Mouse (Mus musculus) MEL (cell line): ENCODE results near the gene Apobec3. TPM values are rescaled to one million over a fixed set of nuclear protein-coding genes. Genes with fewer than 3 reads are reported as not detected.

Experiments used
- DNase-seq: peaks from one replicate; pipeline ENCODE4 v3.0.0; 2011; ENCODE audit warnings: low read depth, low spot score
- H3K27ac ChIP-seq: 2 replicates; pipeline ENCODE4 v1.5.1; 2012; ENCODE audit warnings: low read depth, mild to moderate bottlenecking, control low read depth, low read length, moderate library complexity; ENCODE audit not compliant: control insufficient read depth
- H3K27me3 ChIP-seq, 2 experiments: fragments of 150-350 bp in 1 of 2; sonication (generic) in 1 of 2; 2 replicates each; pipeline ENCODE4 v1.6.1; 2012; ENCODE audit warnings: low read length in 2 of 2, mild to moderate bottlenecking in 2 of 2, improper control_type of control experiment in 1 of 2, moderate library complexity in 1 of 2; ENCODE audit not compliant: insufficient read depth in 2 of 2, control insufficient read depth in 1 of 2
- H3K36me3 ChIP-seq, 2 experiments: 2 replicates each; pipeline ENCODE4 v1.6.1; 2012 to 2014; ENCODE audit warnings: low read length in 2 of 2, improper control_type of control experiment in 1 of 2, inconsistent platforms in 1 of 2, mild to moderate bottlenecking in 1 of 2; ENCODE audit not compliant: insufficient read depth in 2 of 2, control insufficient read depth in 1 of 2
- H3K4me1 ChIP-seq, 2 experiments: fragments of 150-350 bp in 1 of 2; sonication (generic) in 1 of 2; 2 replicates each; pipeline ENCODE4 v1.6.1; 2012; ENCODE audit warnings: low read length in 2 of 2, improper control_type of control experiment in 1 of 2, mild to moderate bottlenecking in 1 of 2; ENCODE audit not compliant: insufficient read depth in 2 of 2, control insufficient read depth in 1 of 2
- H3K4me3 ChIP-seq, 2 experiments: fragments of 150-350 bp in 1 of 2; sonication (generic) in 1 of 2; 2 replicates each; pipeline ENCODE4 v1.5.1; 2012; ENCODE audit warnings: low read depth in 2 of 2, low read length in 2 of 2, mild to moderate bottlenecking in 2 of 2, moderate library complexity in 2 of 2, control low read depth in 1 of 2, improper control_type of control experiment in 1 of 2; ENCODE audit not compliant: control insufficient read depth in 1 of 2, insufficient read depth in 1 of 2
- H3K79me2 ChIP-seq: 2 replicates; pipeline ENCODE4 v1.6.1; 2012; ENCODE audit warnings: mild to moderate bottlenecking, low read length, moderate library complexity; ENCODE audit not compliant: control insufficient read depth, poor library complexity, insufficient read depth
- H3K9ac ChIP-seq: 2 replicates; pipeline ENCODE4 v1.6.1; 2012; ENCODE audit warnings: low read depth, mild to moderate bottlenecking, control low read depth, low read length, moderate library complexity; ENCODE audit not compliant: control insufficient read depth, poor library complexity, severe bottlenecking
- H3K9me3 ChIP-seq: fragments of 150-350 bp; sonication (generic); replicated peaks from 2 replicates; pipeline ENCODE4 v1.6.1; 2012; ENCODE audit warnings: mild to moderate bottlenecking, low read length, improper control_type of control experiment, moderate library complexity; ENCODE audit not compliant: insufficient read depth
- BHLHE40 ChIP-seq: IDR thresholded peaks from 2 replicates; pipeline ENCODE4 v1.6.1; 2012; ENCODE audit warnings: low read depth, mild to moderate bottlenecking, inconsistent platforms, low read length, improper control_type of control experiment, borderline replicate concordance
- CHD2 ChIP-seq: IDR thresholded peaks from 2 replicates; pipeline ENCODE4 v1.6.1; 2011; ENCODE audit warnings: low read length, improper control_type of control experiment
- CTCF ChIP-seq, 3 experiments: IDR thresholded peaks in 2 of 3; conservative IDR thresholded peaks in 1 of 3; 2 replicates each; pipeline ENCODE4 v1.5.1; 2011 to 2012; ENCODE audit warnings: low read length in 3 of 3, low read depth in 2 of 3, mild to moderate bottlenecking in 2 of 3, improper control_type of control experiment in 1 of 3, inconsistent platforms in 1 of 3, mixed read lengths in 1 of 3, moderate library complexity in 1 of 3; ENCODE audit not compliant: control insufficient read depth in 1 of 3, insufficient read depth in 1 of 3, poor library complexity in 1 of 3, severe bottlenecking in 1 of 3
- EP300 ChIP-seq, 2 experiments: IDR thresholded peaks; 2 replicates each; pipeline ENCODE4 v1.6.1; 2011; ENCODE audit warnings: improper control_type of control experiment in 2 of 2, low read length in 2 of 2, low read depth in 1 of 2, mild to moderate bottlenecking in 1 of 2
- ETS1 ChIP-seq: IDR thresholded peaks from 2 replicates; pipeline ENCODE4 v1.6.1; 2012; ENCODE audit warnings: low read depth, mild to moderate bottlenecking, inconsistent platforms, low read length, improper control_type of control experiment, moderate library complexity
- HCFC1 ChIP-seq: IDR thresholded peaks from 2 replicates; pipeline ENCODE4 v1.6.1; 2012; ENCODE audit warnings: low read depth, mild to moderate bottlenecking, inconsistent platforms, low read length, improper control_type of control experiment, moderate library complexity
- KAT2A ChIP-seq: conservative IDR thresholded peaks from 2 replicates; pipeline ENCODE4 v1.6.1; 2012; ENCODE audit warnings: low read depth, low read length, improper control_type of control experiment, inconsistent platforms
- MAFK ChIP-seq: IDR thresholded peaks from 2 replicates; pipeline ENCODE4 v1.6.1; 2011; ENCODE audit warnings: low read depth, mild to moderate bottlenecking, low read length, improper control_type of control experiment, borderline replicate concordance
- MAZ ChIP-seq: IDR thresholded peaks from 2 replicates; pipeline ENCODE4 v1.6.1; 2012; ENCODE audit warnings: low read depth, mild to moderate bottlenecking, inconsistent platforms, low read length, improper control_type of control experiment
- MEF2A ChIP-seq: IDR thresholded peaks from 2 replicates; pipeline ENCODE4 v1.6.1; 2014; ENCODE audit warnings: low read depth, mild to moderate bottlenecking, inconsistent platforms, low read length, improper control_type of control experiment; ENCODE audit not compliant: poor library complexity, insufficient replicate concordance, severe bottlenecking; ENCODE audit errors: extremely low read depth
- MYC ChIP-seq: IDR thresholded peaks from 2 replicates; pipeline ENCODE4 v1.6.1; 2011; ENCODE audit warnings: low read depth, mild to moderate bottlenecking, low read length, improper control_type of control experiment, moderate library complexity
- NRF1 ChIP-seq: IDR thresholded peaks from 2 replicates; pipeline ENCODE4 v1.6.1; 2014; ENCODE audit warnings: low read depth, mild to moderate bottlenecking, inconsistent platforms, low read length, improper control_type of control experiment, moderate library complexity; ENCODE audit not compliant: poor library complexity, insufficient read depth, severe bottlenecking
- POLR2AphosphoS2 ChIP-seq: IDR thresholded peaks from 2 replicates; pipeline ENCODE4 v1.6.1; 2011; ENCODE audit warnings: low read length, improper control_type of control experiment
- TBP ChIP-seq: IDR thresholded peaks from 2 replicates; pipeline ENCODE4 v1.8.0; 2011; ENCODE audit warnings: low read depth, low read length, improper control_type of control experiment
- UBTF ChIP-seq: IDR thresholded peaks from 2 replicates; pipeline ENCODE4 v1.6.1; 2012; ENCODE audit warnings: low read depth, mild to moderate bottlenecking, inconsistent platforms, low read length, improper control_type of control experiment, moderate library complexity, borderline replicate concordance; ENCODE audit not compliant: insufficient read depth
- USF2 ChIP-seq, 2 experiments: IDR thresholded peaks; 2 replicates each; pipeline ENCODE4 v1.6.1; 2011 to 2012; ENCODE audit warnings: improper control_type of control experiment in 2 of 2, low read length in 2 of 2, borderline replicate concordance in 1 of 2, inconsistent platforms in 1 of 2, low read depth in 1 of 2, mild to moderate bottlenecking in 1 of 2; ENCODE audit not compliant: insufficient read depth in 1 of 2
- ZKSCAN1 ChIP-seq: IDR thresholded peaks from 2 replicates; pipeline ENCODE4 v1.6.1; 2012; ENCODE audit warnings: low read depth, mild to moderate bottlenecking, inconsistent platforms, low read length, improper control_type of control experiment, moderate library complexity
- ZMIZ1 ChIP-seq: IDR thresholded peaks from 2 replicates; pipeline ENCODE4 v1.6.1; 2012; ENCODE audit warnings: low read depth, mild to moderate bottlenecking, inconsistent platforms, low read length, improper control_type of control experiment, moderate library complexity
- ZNF384 ChIP-seq: IDR thresholded peaks from 2 replicates; pipeline ENCODE4 v1.6.1; 2012; ENCODE audit warnings: low read depth, mild to moderate bottlenecking, inconsistent platforms, low read length, improper control_type of control experiment
- polyA plus RNA-seq, 2 experiments: library from polyadenylated mRNA; stranded (reverse) in 1 of 2; unstranded in 1 of 2; fragments of >175 nt in 1 of 2; fragments of >200 nt in 1 of 2; gene quantifications; 2 replicates each; pipeline versions ENCODE4 v1.2.1 to v1.2.4; 2012; ENCODE audit warnings: low replicate concordance in 2 of 2, low read depth in 1 of 2; ENCODE audit not compliant: insufficient read length in 2 of 2, insufficient read depth in 1 of 2, missing spikeins in 1 of 2
- total RNA-seq: library from RNA; depleted of rRNA; stranded (reverse); fragments of 300-350 nt; gene quantifications from 2 replicates; pipeline ENCODE4 v1.2.3, GENCODE M21; 2012

Apobec3 gene
- total and polyA plus RNA-seq, 3 experiments, result 22.2 to 38.6 TPM; not detected in 1

GRCm38 (mm10) chr15:79958418-79958817 is 67.0 kb downstream of the Apobec3 start:
- DNase-seq, result no peak
- no peaks in the 10 kb centered on the region for H3K4me1 ChIP-seq
- H3K9me3 ChIP-seq, result no peaks in the 10 kb centered on the region
- TF ChIP-seq ETS1 (no peak), CTCF (IDR thresholded peaks at IDR 0.05 in 2 of 3, conservative IDR thresholded peaks at IDR 0.05 in 1 of 3; ENCODE audit: control insufficient read depth in 1 of 3, insufficient read depth in 1 of 3, low read depth in 2 of 3, low read length in 3 of 3, poor library complexity in 1 of 3, severe bottlenecking in 1 of 3) (no peak), MYC (no peak), KAT2A (no peak), EP300 (IDR thresholded peaks at IDR 0.05; ENCODE audit: low read depth in 1 of 2, low read length in 2 of 2) (no peak), ZNF384 (no peak), POLR2AphosphoS2 (no peak), TBP (no peak), MAZ (no peak), ZKSCAN1 (no peak), HCFC1 (no peak), BHLHE40 (no peak), MEF2A (no peak), CHD2 (no peak), USF2 (IDR thresholded peaks at IDR 0.05; ENCODE audit: borderline replicate concordance in 1 of 2, insufficient read depth in 1 of 2, low read depth in 1 of 2, low read length in 2 of 2) (no peak), ZMIZ1 (no peak)
- H3K9ac ChIP-seq, result no peak overlapping the region
- no peaks in the 10 kb centered on the region for H3K27me3 ChIP-seq
- H3K27ac ChIP-seq, result no peak overlapping the region
- H3K4me3 ChIP-seq, result no peak overlapping the region
- no peaks in the 10 kb centered on the region for H3K79me2 ChIP-seq
- H3K36me3 ChIP-seq, result no peaks in the 10 kb centered on the region

- Histone ChIP-seq H3K4me1 (no peaks in the 10 kb centered on the region), H3K79me2 (no peaks in the 10 kb centered on the region), H3K36me3 (no peaks in the 10 kb centered on the region), H3K27me3 (no peaks in the 10 kb centered on the region; a peak in 1 of 4 replicates), H3K4me3 (no peak overlapping the region), H3K9ac (no peak overlapping the region), H3K27ac (no peak overlapping the region), H3K9me3 (no peaks in the 10 kb centered on the region)
- TF ChIP-seq ZNF384, result no peak
- TF ChIP-seq UBTF, result no peak
- TF ChIP-seq MAFK, result no peak
- no peak for TF ChIP-seq TBP
- no peak for TF ChIP-seq NRF1
- TF ChIP-seq, all 39 proteins: peak for 0
- DNase-seq, result no peak
Observed at GRCm38 (mm10) chr15:79961366-79961921, 70.0 kb downstream of the Apobec3 start.
